Mouse (Mus musculus): Measurements from ENCODE around the gene Abhd8.

The Abhd8 gene

DNA sequence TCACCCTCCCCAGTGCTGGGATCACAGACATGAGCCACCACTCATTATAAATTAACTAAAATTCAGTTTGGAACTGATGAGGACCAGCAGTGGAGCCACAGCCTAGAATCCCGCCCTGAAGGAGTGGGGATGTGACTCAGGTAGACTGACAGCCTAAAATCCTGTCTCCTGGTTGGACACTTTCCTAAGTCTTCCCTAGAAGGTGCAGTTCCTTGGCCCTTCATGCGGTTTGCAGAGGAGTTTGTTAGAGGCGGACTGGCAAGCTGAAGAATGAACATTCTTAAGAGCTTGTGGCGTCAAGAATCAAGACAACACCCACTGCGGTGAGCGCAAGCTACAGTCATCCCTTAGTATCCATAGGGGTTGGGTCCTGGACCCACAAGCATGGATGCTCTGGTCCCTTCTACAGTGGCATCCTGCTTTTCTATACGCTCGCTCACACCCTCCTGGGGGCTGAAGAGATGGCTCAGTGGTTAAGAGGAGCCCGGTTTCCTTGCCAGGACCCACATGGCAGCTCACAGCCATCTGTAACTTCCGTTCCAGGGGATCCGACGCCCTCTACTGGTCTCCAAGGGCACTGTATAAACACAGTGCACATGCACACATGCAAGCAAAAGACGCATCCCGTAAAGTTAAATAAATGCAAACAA lies 13.9 kb upstream of the Abhd8 start:
- DNase-seq (ENCODE audit: low spot score) = no peak

DNA sequence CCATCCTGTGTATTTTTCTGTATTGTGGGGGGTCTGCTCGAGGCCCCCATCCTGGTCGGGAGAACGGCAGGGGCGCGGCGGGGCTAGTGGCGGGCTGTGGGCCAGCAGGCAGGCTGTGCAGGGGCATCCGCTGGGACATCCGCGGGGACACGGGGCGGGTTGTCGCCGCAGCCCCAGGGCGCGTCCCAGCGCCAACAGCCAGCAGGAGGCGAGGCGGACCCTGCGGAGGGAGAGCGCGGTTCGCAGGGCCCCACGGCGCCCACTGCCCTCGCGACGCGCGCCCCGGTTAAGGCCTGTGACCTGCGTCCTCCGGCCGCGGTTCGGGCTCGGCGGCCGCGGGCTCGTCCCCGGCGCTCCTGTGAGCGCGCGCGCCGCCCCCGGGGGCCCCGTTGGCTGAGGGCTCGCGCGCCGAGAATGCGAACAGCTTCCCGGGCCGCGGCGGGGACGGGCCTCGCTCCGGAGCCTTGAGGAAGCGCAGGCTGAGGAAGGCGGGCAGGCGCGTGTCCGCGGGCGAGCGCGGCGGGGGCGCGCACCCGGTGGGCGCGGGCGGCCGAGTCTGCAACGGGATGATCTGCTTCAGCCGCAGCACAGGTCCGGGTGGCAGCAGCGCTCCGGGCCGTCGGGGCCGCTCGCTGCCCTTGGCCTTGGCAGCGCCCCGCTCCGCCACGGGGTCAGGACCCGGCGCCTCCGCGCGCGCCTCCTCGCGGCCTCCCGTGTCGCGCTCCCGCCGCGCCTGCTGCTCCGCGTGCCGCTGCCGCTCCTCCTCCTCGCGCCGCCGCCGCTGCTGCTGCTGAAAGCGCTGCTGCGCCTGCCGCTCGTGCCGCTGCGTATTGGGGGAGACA lies 12.9 kb upstream of the Abhd8 start:
- DNase-seq (ENCODE audit: low spot score) = no peak

DNA sequence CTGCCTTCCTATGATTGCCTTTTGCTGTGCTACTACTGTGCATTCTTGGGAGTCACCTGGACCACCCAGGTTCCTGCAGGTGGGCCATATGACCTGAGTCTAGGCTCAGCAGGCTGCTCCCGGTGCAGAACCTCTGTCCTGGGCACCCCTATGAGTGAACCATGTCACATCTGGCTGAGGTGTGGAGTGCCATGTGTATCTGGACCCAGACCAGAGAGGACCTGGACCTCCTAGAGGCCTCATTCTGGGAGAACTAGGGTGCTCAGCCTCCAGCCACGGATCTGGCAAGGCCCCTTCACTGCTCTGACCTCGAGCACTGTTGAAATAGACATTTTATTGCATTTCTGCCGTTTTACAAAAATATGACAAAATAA lies 12.2 kb upstream of the Abhd8 start:
- no peak for DNase-seq (ENCODE audit: low spot score)

DNA sequence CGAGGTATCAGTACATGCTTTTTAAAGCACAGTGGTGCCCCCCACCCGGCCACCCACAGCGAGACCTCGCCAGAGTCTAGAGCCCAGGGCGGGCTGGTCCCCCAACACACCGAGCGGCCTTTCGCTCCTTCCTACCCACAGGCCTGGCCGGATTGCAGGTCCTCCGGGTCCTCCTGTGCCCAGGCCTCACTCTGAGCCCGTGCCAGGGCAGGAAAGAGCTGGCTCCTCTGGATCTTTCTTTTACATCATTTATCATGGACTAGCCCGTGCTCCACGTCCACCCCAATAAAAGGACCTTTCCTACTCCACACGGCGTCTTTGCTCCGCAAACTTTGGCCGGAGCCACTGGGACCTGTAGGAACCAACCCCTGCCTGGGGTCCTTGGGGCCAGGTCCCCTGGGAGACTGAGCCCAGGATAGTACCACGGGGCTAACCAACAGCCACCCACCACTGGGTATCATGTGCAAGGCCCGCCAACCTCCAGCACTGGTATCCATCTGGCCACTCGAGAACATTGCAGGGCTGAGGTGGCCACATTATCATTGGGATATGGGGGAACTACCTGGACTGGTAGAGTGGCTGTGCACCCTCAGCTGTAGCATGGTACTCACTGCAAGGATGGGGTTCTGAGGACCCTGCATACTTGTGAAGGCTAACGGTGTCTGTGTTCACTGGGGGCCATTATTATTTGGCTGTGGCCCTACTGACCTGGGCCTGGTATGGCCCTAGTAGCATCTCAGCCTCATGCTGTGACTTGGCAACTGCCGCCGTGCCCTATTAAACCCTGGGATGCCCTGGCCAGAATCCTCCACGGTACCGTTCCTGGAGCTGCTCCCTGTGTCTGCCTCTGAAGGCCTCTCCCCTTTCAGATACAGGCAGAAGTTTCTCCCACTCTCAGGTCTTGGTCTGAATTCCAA lies 11.6 kb upstream of the Abhd8 start:
- no peak for DNase-seq (ENCODE audit: low spot score)

GRCm38 (mm10) chr8:71474344-71474743 lies 10.9 kb upstream of the Abhd8 start:
- no peak for DNase-seq (ENCODE audit: low spot score)

GRCm38 (mm10) chr8:71472601-71473386 lies 9.3 kb upstream of the Abhd8 start:
- no peak for DNase-seq (ENCODE audit: low spot score)

DNA sequence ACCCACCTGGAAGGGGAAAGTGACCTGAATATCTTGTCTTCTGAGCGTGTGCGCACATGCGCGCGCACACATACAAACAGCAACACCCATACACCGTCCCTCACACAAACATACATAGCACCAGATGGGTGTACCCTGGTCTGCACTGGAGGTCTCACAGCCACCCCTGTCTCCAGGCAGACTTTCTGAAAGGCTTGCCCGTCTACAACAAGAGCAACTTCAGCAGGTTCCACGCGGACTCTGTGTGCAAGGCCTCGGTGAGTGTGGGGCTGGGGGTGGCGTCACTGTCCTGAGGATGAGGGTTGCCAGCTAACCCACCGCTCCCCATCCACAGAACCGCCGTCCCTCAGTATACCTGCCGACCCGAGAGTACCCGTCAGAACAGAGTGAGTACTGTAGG lies 8.4 kb upstream of the Abhd8 start:
- no peak for DNase-seq (ENCODE audit: low spot score)

DNA sequence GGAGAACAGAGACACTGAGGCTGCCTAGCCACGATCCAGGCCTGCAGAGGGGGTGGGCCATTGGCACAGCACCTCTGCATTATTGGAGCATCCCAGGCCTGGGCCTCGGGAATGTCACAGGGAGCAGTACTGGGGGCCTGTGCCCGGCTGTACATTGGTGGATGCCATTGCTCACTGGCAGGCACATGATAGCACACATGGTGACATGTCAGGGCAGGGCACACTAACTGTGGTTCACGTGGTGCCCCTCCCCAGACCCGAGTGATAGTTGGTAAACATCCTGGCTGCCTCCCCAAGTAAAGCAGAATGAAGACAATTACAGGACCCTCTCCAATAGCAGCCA lies 7.4 kb upstream of the Abhd8 start:
- no peak for DNase-seq (ENCODE audit: low spot score)

GRCm38 (mm10) chr8:71470146-71470912 lies 6.9 kb upstream of the Abhd8 start:
- DNase-seq (ENCODE audit: low spot score) = no peak

DNA sequence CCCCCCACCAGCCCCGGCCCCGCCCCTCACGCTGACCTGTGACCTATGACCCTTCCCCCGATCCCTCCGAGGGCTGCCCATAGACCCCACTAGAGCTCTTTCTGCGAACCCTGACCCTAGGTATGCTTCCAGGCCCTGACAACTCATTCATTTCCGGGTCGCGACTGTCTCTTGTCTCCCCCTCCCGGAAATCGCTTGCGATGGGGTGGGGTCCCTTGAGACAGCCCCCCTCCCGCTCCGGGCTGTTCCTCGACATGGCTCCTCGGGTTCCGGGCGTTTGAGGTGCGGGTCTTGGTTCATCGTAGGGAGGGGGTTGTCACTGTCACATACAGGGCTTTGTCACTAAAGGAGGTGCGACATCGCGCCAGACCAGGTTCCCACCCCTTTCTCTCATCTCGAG lies 6.0 kb upstream of the Abhd8 start:
- DNase-seq (ENCODE audit: low spot score) = no peak

DNA sequence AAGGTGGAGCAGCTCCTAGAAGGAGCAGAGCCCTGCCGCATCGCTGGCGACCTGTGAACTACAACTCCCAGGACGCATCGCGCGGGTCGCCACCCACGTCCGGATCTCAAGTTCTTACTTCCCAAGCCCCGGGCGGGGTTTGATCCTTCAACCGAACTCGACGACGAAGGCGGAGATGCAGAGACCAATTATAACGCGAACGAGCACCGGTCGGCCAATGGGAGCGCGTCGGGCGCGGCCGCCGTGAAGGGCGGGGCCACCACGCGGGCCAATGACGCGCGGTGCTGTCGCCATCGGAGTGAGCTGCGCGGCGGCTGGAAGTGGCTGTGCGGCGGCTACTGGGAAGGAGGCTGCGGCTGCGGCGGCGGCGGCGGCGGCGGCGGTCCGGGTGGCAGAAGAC lies 5.5 kb upstream of the Abhd8 start, which contains the start of gene Dda1:
TSS of gene Dda1 (plus strand) at position 284 of the 400 bp plus-strand sequence.
- peak; percentile 96 for DNase-seq (ENCODE audit: low spot score)

DNA sequence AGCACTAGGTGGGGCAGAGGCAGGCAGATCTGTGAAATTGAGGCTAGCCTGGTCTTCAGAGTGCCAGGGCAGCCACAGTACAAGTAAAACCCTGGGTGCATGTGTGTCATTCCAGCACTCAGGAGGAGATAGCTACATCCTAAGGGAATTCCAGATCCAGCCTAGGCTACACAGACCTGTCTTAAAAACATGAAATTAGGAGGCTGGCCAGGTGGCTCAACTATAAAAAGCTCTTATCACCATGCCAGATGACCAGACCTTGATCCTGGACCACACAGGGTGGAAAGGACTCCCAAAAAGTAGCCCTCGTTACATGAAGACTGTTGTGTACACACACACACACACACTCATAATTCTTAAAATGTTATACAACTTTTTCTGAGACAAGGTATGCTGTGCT lies 4.5 kb upstream of the Abhd8 start:
- DNase-seq (ENCODE audit: low spot score) = no peak

GRCm38 (mm10) chr8:71467201-71467600 lies 3.7 kb upstream of the Abhd8 start:
- no peak for DNase-seq (ENCODE audit: low spot score)

GRCm38 (mm10) chr8:71466198-71466597 lies 2.7 kb upstream of the Abhd8 start:
- no peak for DNase-seq (ENCODE audit: low spot score)

DNA sequence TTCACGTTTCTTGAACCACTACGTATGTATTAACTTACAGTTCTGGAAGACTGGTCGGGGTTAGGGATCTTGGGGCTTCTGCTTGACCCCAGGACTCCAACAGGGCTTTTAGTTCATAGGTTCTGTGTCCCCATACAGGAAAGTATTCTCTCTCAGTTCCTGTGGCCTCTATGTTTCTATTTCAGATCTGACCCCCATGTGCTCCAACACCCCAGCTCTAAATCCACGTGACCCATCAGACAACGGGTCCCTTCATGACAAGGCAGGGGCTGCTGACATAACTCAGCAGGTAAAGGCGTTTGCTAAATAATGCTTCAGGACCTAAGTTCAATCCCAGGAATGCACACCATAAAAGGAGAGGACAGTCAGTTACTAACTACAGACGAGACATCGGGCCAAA lies 2.3 kb upstream of the Abhd8 start:
- no peak for DNase-seq (ENCODE audit: low spot score)

DNA sequence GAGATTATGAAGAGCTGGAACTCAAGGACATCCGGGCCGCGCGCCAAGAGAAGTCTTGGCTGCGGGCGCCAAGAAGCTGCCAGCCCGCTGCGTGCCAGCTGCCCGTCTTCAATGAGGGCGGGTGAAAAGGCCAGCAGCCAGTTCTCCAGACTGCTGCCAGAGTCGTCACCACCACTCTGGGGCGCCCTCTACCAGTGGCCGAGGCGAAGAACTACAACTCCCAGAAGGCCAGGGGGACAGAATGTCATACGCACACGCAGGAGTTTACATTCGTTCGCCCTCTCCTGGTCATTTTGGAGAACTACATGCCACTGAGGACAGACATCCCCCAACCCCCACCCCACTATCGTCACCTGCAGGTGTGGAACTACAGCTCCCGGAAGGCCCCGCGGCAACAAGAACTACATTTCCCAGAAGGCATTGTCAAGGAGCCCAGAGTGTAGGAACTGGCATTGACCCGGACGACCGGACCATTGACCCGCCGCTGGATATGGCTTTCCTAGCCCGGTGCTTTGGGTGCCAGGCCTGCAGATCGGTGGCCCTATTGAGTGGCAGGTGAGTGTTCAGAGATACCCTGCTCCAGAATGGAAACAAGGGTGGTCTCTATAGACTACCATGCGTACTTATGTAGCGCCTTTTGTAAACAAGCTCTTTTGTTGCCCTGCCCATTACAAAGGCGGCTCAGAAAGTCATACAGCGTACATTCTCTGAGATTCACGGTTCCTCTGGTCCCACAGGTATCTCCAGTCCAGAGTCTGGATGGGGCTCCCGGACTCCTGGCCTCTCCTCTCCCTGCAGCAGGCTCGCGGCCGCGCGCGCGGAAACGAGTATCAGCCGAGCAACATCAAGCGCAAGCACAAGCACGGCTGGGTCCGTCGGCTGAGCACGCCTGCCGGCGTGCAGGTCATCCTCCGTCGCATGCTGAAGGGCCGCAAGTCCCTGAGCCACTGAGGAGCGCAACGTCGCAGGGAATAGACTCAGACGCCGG lies 1.4 kb upstream of the Abhd8 start, which contains the start of gene Mrpl34:
TSS of gene Mrpl34 (plus strand) at position 447 of the 988 bp plus-strand sequence.
- peak; percentile 100 for DNase-seq (ENCODE audit: low spot score)

- DNase-seq (ENCODE audit: low spot score) = no peak
These were observed 669 bp downstream of the Abhd8 start for GRCm38 (mm10) chr8:71462786-71463185.

GRCm38 (mm10) chr8:71462191-71462590 lies 1.3 kb downstream of the Abhd8 start:
- no peak for DNase-seq (ENCODE audit: low spot score)

- no peak for DNase-seq (ENCODE audit: low spot score)
These were observed 2.2 kb downstream of the Abhd8 start for GRCm38 (mm10) chr8:71461152-71461840.
